Mouse (Mus musculus) stomach, postnatal 0 days (tissue): Measurements from ENCODE around the gene Fry.

Experiments used
- CTCF ChIP-seq: IDR thresholded peaks from 2 replicates; pipeline ENCODE4 v1.5.1; 2016; ENCODE audit warnings: antibody characterized with exemption, low read depth, mild to moderate bottlenecking, moderate library complexity
- EP300 ChIP-seq: optimal IDR thresholded peaks from 2 replicates; pipeline ENCODE3; 2016; ENCODE audit warnings: antibody characterized with exemption

- no peak for TF ChIP-seq CTCF
- no peak for TF ChIP-seq EP300
Measured at GRCm38 (mm10) chr5:150490821-150491220, 372.4 kb downstream of the Fry start.
